Mouse (Mus musculus) cerebellum, postnatal 36 days (tissue): Measurements from ENCODE around the gene Ripk1.
"Not testable (repeated sequence)": the region's sequence is repeated elsewhere in the genome, so short reads cannot be mapped to it uniquely, and the experiment has no call there.

Source experiments
- DNase-seq, 2 experiments: peaks; one replicate each; pipeline ENCODE4 v3.0.0; 2021 to 2022; ENCODE audit warnings: mixed read lengths in 2 of 2

Gene Ripk1

DNA sequence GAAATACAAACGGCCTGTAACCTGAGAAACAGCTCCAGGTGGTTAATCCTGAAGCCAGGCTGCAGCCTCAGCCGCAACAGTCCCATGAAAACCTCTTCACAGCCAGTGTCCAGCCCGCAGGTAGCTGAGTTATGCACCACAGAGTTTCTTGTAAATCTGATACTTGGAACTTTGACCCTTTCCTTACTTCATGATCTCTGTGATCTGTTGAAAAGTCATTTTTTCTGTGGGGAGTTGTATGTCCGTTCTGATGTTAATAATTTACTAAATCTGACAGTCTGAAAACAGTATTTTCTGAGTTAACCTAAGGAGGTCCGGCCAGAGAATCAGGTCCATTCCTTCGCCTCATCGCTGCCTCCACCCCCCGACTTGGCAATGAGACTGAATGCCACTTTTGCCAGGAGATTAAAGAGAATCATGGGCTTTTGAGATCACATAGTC lies 36.8 kb downstream of the Ripk1 start:
- DNase-seq = no peak

- no peak for DNase-seq
These were observed 37.9 kb downstream of the Ripk1 start for GRCm38 (mm10) chr13:34040091-34040490.

- no peak for DNase-seq
These were observed 41.7 kb downstream of the Ripk1 start for GRCm38 (mm10) chr13:34043716-34044393.

- no peak for DNase-seq
These were observed 43.5 kb downstream of the Ripk1 start for GRCm38 (mm10) chr13:34045511-34046249.

GRCm38 (mm10) chr13:34046421-34047012 lies 44.4 kb downstream of the Ripk1 start:
- peak; percentile 76 to 81 for DNase-seq

DNA sequence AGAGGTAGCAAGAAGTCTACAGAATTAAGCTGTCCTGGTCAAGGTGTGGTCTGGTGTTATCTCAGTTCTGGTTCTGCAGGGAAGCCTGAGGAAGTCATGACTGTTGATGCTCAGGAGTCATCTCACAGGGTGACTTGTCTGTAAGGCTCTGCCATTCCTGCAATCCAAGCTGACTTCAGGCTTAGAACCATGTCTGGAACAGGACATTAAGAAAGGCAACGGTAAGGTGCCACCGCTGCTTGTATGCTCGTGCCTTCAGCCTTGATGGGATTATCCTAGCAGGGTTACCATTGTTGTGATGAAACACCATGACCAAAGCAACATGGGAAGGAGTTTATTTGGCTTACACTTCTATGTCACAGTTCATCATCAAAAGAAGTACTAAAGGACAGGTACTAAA lies 45.4 kb downstream of the Ripk1 start:
- DNase-seq = no peak

- DNase-seq = no peak
These were observed 48.3 kb downstream of the Ripk1 start for GRCm38 (mm10) chr13:34050479-34050878.

- DNase-seq = no peak
These were observed 49.5 kb downstream of the Ripk1 start for GRCm38 (mm10) chr13:34051692-34052091.

DNA sequence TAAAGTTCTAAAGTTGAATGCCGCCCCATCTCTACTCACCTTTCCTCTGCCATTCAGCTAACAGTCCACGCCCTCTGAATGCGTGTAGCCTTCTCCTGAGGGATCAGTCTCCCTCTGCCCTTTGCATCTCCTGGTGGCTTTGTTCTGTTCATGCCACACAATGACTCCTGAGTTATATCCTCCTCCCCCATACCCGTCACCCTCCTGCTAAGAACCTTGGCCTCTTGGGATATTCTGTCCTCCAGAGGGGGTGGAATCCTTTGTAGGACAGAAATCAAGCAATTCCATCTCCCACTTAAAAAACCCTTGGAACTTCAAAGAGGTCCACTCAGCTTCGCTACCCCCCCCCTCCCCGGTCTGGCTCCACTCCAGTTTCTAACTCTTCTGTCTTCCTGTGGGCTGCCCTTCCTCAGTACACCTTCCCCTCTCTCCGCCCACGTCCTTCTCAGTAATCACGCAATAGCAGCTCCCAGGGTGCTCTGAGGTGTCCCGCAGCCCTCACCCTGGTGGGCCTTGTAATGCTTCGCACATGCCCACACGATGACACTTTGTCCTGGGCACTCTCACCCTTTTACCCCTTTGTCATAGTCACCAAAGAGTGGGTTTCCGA lies 51.6 kb downstream of the Ripk1 start:
- no peak for DNase-seq

GRCm38 (mm10) chr13:34054391-34054790 lies 52.2 kb downstream of the Ripk1 start:
- DNase-seq = no peak

GRCm38 (mm10) chr13:34054983-34055382 lies 52.8 kb downstream of the Ripk1 start:
- no peak for DNase-seq

DNA sequence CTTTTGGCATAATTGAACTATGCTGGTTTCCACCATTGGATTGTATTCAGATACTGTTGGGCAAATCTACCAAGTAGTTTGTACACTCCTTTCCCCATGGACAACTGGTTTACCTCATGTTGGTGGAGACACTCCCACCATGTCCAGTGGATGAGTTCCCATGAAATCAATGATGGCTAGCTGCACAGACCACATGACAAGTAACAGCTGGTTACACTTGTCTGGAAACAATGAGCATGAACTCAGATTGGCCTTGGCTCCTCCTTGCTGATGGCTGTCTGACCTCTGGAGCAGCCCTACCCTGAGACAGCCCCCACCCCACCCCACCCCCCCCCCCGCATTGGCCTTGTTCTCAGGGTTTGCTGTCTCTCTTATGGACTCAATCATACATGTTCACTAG lies 55.1 kb downstream of the Ripk1 start:
- no peak for DNase-seq

GRCm38 (mm10) chr13:34060061-34060460 lies 57.9 kb downstream of the Ripk1 start:
- DNase-seq = peak in 1 of 2 experiments; percentile 25

GRCm38 (mm10) chr13:34062466-34062865 lies 60.3 kb downstream of the Ripk1 start:
- no peak for DNase-seq

- DNase-seq = peak; percentile 25 to 29
These were observed 64.2 kb downstream of the Ripk1 start for GRCm38 (mm10) chr13:34066351-34066750.

DNA sequence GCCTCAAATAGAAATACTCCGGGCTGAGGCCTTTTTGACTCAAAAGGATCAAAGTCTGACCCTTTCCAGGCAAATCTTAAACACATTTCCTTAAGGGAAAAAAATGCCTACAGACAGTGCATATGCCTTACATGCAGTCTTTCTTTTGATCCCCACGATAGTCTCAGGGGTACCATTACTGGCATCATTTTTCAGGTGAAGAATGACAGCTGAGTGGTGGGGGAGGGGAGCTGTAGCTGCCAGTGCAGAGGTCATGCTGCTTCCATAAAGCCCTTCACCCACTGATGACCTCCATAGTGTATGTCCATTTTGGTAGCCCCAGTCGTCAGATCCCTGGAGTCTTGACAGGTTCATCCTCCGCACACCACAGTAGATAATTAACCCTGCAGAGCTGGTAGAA lies 68.1 kb downstream of the Ripk1 start:
- DNase-seq = no peak

DNA sequence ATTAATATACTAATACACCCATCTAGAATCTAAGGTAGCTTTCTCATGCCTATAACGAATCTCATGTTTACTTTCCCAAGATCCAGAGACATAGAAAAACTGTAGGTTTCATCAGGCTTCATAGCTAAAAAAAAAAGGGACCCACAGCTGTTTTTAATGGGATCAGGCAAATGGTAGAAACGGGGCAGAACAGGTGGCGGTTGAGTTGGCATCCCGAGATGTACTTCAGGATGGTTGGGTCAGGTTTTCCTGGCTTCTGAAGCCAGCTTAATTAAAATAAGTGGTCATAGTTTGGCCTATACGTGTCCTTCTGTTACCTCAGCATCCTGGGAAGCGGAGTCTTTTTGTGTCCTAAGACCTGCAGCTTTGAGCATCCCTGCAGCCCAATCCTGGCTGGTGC lies 69.7 kb downstream of the Ripk1 start:
- no peak for DNase-seq

GRCm38 (mm10) chr13:34072847-34073246 lies 70.7 kb downstream of the Ripk1 start:
- no peak for DNase-seq

- DNase-seq = not testable (repeated sequence)
These were observed 72.3 kb downstream of the Ripk1 start for GRCm38 (mm10) chr13:34074441-34074840.

- not testable (repeated sequence) for DNase-seq
These were observed 73.7 kb downstream of the Ripk1 start for GRCm38 (mm10) chr13:34075893-34076292.

DNA sequence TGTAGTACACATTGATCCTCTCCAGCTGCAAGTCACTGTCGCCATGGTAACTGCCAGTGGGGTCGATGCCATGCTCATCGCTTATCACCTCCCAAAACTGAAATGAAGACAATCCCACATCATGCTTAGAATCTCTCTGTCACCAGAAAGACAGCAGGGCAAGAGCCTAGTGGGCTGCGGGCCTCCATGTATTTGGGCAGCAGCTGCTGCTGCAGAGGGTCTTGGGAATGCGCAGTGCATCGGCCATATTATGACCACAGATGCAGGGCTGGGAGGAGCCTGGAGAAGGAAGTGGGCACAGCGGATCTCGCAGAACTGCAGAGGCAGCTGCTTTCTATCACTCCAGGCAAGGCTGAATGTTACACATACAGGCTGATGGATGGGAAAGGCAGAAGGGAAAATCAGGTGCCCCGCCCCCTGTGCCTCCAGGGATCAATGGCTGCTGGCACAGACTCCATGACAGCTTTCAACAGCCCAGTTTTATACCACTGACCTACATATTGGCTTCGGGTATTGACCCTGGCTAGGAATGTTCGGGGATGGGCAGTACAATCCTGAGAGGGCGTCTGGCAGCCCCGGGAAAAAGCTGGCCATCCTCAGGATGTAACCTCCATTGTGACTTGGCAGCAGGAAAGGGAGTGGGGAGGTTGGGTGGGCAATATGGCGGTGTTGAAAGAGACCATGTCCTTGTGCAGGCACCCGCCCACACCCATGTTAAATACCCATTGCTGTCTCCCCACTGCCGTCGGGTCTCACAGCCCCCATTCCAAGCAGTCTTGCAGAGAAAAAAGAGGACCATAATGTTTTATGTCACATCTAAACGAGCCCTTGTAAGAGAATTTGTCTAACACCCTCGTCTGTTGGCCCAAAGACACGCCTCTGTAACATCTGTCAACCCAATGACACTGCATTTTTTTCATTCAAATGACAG lies 74.7 kb downstream of the Ripk1 start:
- peak; percentile 30 to 39 for DNase-seq
